Mouse (Mus musculus) neural tube, embryonic 14.5 days (tissue): ENCODE measurements around the gene Yy1. TPM values are rescaled to one million over a fixed set of nuclear protein-coding genes. Genes with fewer than 3 reads are reported as not detected.

Experiments used
- ATAC-seq: fragments of 200-750 bp; cut with Nextera tagmentation; 2 replicates; pipeline ENCODE4 v1.8.0; 2017; ENCODE audit warnings: low read depth, mild to moderate bottlenecking, moderate TSS enrichment, moderate library complexity
- H3K27ac ChIP-seq: fragments of 300-500 bp; sonication (generic); 2 replicates; pipeline ENCODE4 v1.5.1; 2014; ENCODE audit warnings: low read depth, mild to moderate bottlenecking, control low read depth, low read length, moderate library complexity, mixed read lengths
- H3K27me3 ChIP-seq: fragments of 300-500 bp; sonication (generic); 2 replicates; pipeline ENCODE4 v1.6.1; 2014; ENCODE audit warnings: low read length; ENCODE audit not compliant: control insufficient read depth, insufficient read depth
- H3K36me3 ChIP-seq: fragments of 300-500 bp; sonication (generic); 2 replicates; pipeline ENCODE4 v1.6.1; 2014; ENCODE audit warnings: low read length, mixed read lengths; ENCODE audit not compliant: control insufficient read depth, insufficient read depth
- H3K4me1 ChIP-seq: fragments of 300-500 bp; sonication (generic); 2 replicates; pipeline ENCODE4 v1.6.1; 2014; ENCODE audit warnings: low read length; ENCODE audit not compliant: control insufficient read depth, insufficient read depth
- H3K4me2 ChIP-seq: fragments of 300-500 bp; sonication (generic); 2 replicates; pipeline ENCODE4 v1.6.1; 2014; ENCODE audit warnings: mild to moderate bottlenecking, low read depth, low read length, control low read depth
- H3K4me3 ChIP-seq: fragments of 300-500 bp; sonication (generic); 2 replicates; pipeline ENCODE4 v1.5.1; 2014; ENCODE audit warnings: low read depth, low read length, control low read depth, mixed read lengths
- H3K9ac ChIP-seq: fragments of 300-500 bp; sonication (generic); replicated peaks from 2 replicates; pipeline ENCODE4 v1.6.1; 2014; ENCODE audit warnings: low read depth, mild to moderate bottlenecking, control low read depth, low read length, mixed read lengths
- H3K9me3 ChIP-seq: fragments of 300-500 bp; sonication (generic); 2 replicates; pipeline ENCODE4 v1.6.1; 2016; ENCODE audit warnings: low read length; ENCODE audit not compliant: control insufficient read depth
- WGBS: fragments of 180-500 bp; shearing (Covaris S2); extraction: QIAGEN DNeasy Blood & Tissue Kit; methylation state at CpG from one replicate; pipeline ENCODE4 v1.1.7; 2014; 5-methylcytosine and 5-hydroxymethylcytosine counted together
- polyA plus RNA-seq: library from polyadenylated mRNA; unstranded; fragments of >200 nt; fragmentation: Nextera tagmentation; extraction: Ambion mirVana; gene quantifications from 2 replicates; pipeline ENCODE4 v1.2.1, GENCODE M21; 2014

The Yy1 gene
- polyA plus RNA-seq, 1 experiment from 2014 or later = 14.9 TPM

- no peak overlapping the region for H3K27ac ChIP-seq
- H3K4me3 ChIP-seq = no peak overlapping the region
- no peaks in the 10 kb centered on the region for H3K27me3 ChIP-seq
- no peak overlapping the region for H3K4me2 ChIP-seq
- H3K9me3 ChIP-seq = no peaks in the 10 kb centered on the region
- 88% methylated on average over 8 of the region's 8 CpGs for WGBS
- H3K36me3 ChIP-seq = no peaks in the 10 kb centered on the region
- 0 out of 2 replicates have a peak, but pooled peaks cover 5% of the 10 kb centered on the region for H3K4me1 ChIP-seq
- ATAC-seq = no peak
- H3K9ac ChIP-seq = no peak overlapping the region
These were observed 60.0 kb downstream of the Yy1 start for GRCm38 (mm10) chr12:108852822-108853221.

DNA sequence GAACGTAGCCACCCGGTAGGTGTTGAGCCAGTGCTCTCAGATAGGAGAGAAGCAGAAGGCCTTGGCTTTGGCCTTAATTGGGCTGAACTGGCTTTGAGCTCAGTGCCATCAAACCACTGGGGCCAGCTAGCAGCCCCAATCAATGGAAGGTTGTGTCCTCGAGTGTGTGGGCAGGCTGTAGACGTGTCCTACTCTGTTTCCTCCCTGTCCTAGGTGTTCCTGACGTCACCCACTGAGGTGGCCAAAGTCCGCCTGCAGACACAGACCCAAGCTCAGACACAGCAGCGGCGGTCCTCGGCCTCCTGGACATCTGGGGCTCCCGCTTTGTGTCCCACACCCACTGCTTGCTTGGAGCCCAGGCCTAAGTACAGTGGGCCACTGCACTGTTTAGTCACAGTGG, 62.3 kb downstream of the Yy1 start:
- no peak for ATAC-seq

GRCm38 (mm10) chr12:108856186-108856585, 63.4 kb downstream of the Yy1 start:
- no peak overlapping the region for H3K9ac ChIP-seq
- H3K27me3 ChIP-seq = no peaks in the 10 kb centered on the region
- H3K4me2 ChIP-seq = no peak overlapping the region
- no peak overlapping the region for H3K27ac ChIP-seq
- no peak for ATAC-seq
- no peak overlapping the region for H3K4me3 ChIP-seq
- 91% methylated on average over 8 of the region's 8 CpGs for WGBS
- H3K36me3 ChIP-seq = peaks cover 12% of the 10 kb centered on the region
- H3K9me3 ChIP-seq = no peaks in the 10 kb centered on the region
- H3K4me1 ChIP-seq = no peaks in the 10 kb centered on the region

More for the DNA sequence above, 62.3 kb downstream of the Yy1 start:
- H3K27me3 ChIP-seq = no peaks in the 10 kb centered on the region
- H3K4me1 ChIP-seq = 0 out of 2 replicates have a peak, but pooled peaks cover 5% of the 10 kb centered on the region
- H3K4me3 ChIP-seq = no peak overlapping the region
- no peak overlapping the region for H3K9ac ChIP-seq
- H3K4me2 ChIP-seq = no peak overlapping the region
- WGBS = 90% methylated on average over 10 of the region's 10 CpGs
- H3K36me3 ChIP-seq = peaks cover under 1% of the 10 kb centered on the region; the same call in 1 of the 2 replicates
- no peaks in the 10 kb centered on the region for H3K9me3 ChIP-seq
- H3K27ac ChIP-seq = no peak overlapping the region

- H3K4me2 ChIP-seq = no peak overlapping the region
- ATAC-seq = no peak
- H3K4me3 ChIP-seq = no peak overlapping the region
- H3K27me3 ChIP-seq = no peaks in the 10 kb centered on the region
- no peaks in the 10 kb centered on the region for H3K9me3 ChIP-seq
- H3K9ac ChIP-seq = no peak overlapping the region
- 86% methylated on average over 7 of the region's 7 CpGs for WGBS
- H3K36me3 ChIP-seq = peaks cover 18% of the 10 kb centered on the region
- no peaks in the 10 kb centered on the region for H3K4me1 ChIP-seq
- no peak overlapping the region for H3K27ac ChIP-seq
These were observed 64.3 kb downstream of the Yy1 start for GRCm38 (mm10) chr12:108857109-108857508.

DNA sequence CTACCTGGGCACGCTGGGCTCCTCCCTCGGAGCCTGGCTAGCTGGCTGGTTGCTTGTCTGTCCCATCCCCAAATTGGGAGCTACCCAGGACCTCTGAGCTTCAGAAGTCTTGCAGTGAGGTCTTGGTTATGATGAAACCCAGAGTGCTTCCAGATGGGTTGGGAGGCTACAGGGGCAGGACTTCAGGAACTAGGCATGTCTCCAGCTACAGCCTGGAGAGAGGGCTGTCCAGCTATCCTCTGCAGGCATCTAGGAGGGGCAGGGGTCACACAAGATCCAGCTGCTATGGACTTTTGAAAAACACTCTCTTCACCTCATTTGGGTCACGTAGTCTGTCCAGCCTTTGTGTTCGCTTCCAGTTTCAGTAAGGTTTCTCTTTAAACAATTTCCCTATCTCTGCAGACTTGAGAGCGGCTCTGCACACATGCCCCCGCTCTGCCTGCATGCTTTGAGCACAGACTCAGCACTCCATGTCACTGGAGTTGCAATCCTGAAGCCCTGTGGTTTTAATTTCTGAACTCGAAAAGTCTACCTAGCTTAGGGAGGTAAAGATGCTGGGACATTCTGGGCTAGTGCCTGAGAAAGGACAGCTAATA, 64.9 kb downstream of the Yy1 start:
- ATAC-seq = no peak
- no peaks in the 10 kb centered on the region for H3K4me1 ChIP-seq
- no peak overlapping the region for H3K9ac ChIP-seq
- H3K36me3 ChIP-seq = peaks cover 22% of the 10 kb centered on the region
- no peaks in the 10 kb centered on the region for H3K9me3 ChIP-seq
- no peaks in the 10 kb centered on the region for H3K27me3 ChIP-seq
- H3K4me3 ChIP-seq = no peak overlapping the region
- 89% methylated on average over 7 of the region's 7 CpGs for WGBS
- H3K4me2 ChIP-seq = no peak overlapping the region
- no peak overlapping the region for H3K27ac ChIP-seq

- 83% methylated on average over 5 of the region's 5 CpGs for WGBS
- Histone ChIP-seq H3K36me3 (peaks cover 26% of the 10 kb centered on the region), H3K4me2 (no peak overlapping the region), H3K27ac (no peak overlapping the region), H3K9ac (no peak overlapping the region), H3K4me1 (no peaks in the 10 kb centered on the region), H3K4me3 (no peak overlapping the region), H3K9me3 (no peaks in the 10 kb centered on the region), H3K27me3 (no peaks in the 10 kb centered on the region)
- ATAC-seq = no peak
These were observed 65.7 kb downstream of the Yy1 start for GRCm38 (mm10) chr12:108858486-108858885.

DNA sequence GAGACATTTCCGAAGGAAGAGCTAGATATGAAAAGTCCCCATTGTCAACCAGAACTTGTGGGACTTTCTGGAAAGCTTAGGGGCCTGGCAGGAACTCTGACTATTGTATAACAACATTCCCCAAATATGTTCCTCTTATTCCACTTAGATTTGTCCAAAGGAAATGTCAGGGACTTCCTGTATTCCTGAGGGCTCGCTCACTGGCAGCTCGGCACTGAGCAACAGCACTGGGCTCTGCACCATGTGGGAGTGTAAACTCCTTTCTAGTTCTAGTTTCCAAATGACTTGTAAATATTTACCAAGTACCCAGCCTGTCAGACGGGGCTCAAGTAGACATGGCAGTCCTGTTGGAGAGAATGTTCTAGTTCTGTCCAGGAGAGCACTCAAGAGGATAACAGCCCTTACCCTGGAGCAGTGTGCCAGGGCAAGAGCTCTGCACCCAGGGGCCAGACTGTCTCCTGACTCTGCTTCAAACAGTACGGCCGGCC, 72.3 kb downstream of the Yy1 start:
- 94% methylated on average over 6 of the region's 6 CpGs for WGBS
- no peak overlapping the region for H3K9ac ChIP-seq
- H3K4me3 ChIP-seq = no peak overlapping the region
- no peak overlapping the region for H3K4me2 ChIP-seq
- peaks cover 75% of the 10 kb centered on the region for H3K36me3 ChIP-seq
- no peaks in the 10 kb centered on the region for H3K27me3 ChIP-seq
- no peaks in the 10 kb centered on the region for H3K9me3 ChIP-seq
- no peaks in the 10 kb centered on the region for H3K4me1 ChIP-seq
- no peak for ATAC-seq
- H3K27ac ChIP-seq = no peak overlapping the region

GRCm38 (mm10) chr12:108869575-108869974, 76.8 kb downstream of the Yy1 start:
- no peaks in the 10 kb centered on the region for H3K9me3 ChIP-seq
- ATAC-seq = no peak
- H3K4me1 ChIP-seq = no peaks in the 10 kb centered on the region
- peaks cover 73% of the 10 kb centered on the region for H3K36me3 ChIP-seq
- 84% methylated on average over 2 of the region's 2 CpGs for WGBS
- no peak overlapping the region for H3K4me2 ChIP-seq
- H3K27ac ChIP-seq = no peak overlapping the region
- H3K27me3 ChIP-seq = no peaks in the 10 kb centered on the region
- H3K9ac ChIP-seq = no peak overlapping the region
- H3K4me3 ChIP-seq = no peak overlapping the region
